Mouse (Mus musculus): ENCODE measurements around the gene Kctd19. TPM values are rescaled to one million over a fixed set of nuclear protein-coding genes. Genes with fewer than 3 reads are reported as not detected.

Gene Kctd19
- total RNA-seq, 2 experiments from 2014 or later: not detected

DNA sequence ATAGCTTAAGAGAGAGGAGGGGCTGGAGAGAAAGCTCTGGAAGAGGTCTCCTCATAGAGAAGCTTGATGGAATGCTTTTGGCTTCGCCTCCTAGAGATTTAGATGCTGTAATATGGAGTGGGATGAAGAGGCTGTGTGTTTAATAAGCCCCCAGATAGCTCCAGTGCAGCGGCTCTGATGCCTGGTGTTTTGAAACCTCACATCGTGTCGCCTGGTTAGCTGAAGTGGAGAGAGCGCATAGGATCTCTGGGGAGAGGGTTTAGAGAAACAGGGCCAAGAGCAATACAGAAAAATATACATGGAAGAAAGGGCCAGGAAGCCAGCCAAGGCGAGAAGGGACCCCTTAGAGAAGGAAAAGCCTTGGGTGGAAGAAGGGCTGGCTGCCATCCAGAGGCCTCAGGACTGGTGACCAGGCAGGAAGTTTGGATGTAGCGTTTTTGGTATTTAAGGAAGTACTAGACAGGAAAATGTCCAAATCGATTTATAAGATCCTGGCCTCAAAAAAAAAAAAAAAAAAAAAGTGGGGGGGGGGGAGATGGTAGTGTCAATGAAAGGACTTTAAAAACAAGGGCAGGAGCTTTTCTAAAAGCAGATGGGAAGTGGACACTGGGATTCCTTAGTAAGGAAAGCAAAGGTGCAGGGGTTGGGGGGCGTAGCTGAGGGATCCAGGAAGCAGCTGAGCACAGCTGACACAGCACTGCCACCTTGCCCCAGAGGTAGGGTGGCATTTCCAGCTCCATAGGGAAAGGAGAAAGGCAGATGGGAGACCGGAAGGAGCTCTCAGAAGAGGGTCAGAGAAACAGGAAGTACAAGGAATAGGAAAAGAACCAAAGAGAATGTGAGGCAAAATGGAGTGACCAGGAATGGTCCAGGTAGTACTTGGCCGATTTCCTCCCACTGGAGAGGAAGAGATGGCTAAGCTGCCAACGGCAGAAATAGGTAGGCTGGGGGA, 51.3 kb downstream of the Kctd19 start:
- DNase-seq (ENCODE audit: extremely low spot score in 1 of 2, low spot score in 1 of 2): no peak

DNA sequence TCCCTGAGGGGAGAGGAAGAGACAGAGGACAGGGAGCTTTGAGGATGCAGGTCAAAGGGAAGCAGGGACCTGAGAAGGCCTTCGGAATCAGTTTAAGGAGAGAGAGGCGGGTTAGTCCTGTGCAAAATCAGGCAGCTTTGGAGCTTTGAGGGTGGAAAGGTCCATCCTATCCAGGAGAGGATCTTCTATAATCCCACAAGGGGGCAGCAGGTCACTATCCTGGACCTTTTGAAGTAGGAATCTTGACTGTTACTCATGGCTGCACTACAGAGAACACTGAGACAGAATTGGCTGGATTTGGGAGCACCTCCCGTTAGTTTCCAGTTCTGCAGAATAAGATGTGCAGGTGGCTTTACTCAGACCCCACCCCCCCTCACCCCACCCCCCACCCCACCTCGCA, 53.7 kb downstream of the Kctd19 start:
- DNase-seq (ENCODE audit: extremely low spot score in 1 of 2, low spot score in 1 of 2): no peak

DNA sequence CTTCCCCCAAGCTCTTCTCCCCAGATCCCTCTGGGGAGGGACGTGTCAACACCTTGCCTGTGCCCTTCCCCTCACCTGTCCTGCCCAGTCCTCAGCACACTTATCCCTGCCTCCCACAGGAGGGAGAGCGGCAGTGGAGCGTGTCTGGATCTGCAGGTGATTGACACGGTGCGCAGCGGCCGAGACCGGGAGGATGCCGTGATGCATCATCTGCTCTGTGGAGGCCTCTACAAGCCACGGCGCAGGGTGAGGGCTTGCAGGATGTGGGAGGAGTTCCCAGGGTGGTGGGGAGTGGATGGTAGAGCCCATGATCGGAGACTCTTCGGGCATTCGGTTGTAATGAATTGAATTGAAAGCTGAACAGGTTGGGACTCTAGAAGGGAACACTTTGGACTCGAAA, 54.1 kb downstream of the Kctd19 start:
- no peak for DNase-seq (ENCODE audit: extremely low spot score in 1 of 2, low spot score in 1 of 2)

DNA sequence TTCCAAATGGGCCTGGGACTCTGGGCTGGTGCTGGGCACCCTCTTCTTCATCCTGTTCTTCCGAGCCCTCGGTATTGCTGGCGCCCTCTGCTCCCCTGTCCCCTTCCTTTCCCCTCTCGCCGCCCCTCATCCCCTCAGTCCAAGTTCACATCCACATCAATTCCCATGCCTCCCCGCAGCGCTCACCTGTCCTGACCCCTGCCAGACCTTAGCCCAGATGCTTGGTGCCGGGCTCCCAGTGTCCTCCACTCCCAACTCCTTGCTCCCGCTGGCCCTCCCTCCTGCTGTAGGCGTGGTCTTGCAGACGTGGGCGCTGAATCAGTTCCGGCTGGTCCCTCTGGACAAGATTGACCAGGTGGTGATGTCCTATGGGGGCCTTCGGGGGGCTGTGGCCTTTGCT, 56.6 kb downstream of the Kctd19 start:
- no peak for DNase-seq (ENCODE audit: extremely low spot score in 1 of 2, low spot score in 1 of 2)

DNA sequence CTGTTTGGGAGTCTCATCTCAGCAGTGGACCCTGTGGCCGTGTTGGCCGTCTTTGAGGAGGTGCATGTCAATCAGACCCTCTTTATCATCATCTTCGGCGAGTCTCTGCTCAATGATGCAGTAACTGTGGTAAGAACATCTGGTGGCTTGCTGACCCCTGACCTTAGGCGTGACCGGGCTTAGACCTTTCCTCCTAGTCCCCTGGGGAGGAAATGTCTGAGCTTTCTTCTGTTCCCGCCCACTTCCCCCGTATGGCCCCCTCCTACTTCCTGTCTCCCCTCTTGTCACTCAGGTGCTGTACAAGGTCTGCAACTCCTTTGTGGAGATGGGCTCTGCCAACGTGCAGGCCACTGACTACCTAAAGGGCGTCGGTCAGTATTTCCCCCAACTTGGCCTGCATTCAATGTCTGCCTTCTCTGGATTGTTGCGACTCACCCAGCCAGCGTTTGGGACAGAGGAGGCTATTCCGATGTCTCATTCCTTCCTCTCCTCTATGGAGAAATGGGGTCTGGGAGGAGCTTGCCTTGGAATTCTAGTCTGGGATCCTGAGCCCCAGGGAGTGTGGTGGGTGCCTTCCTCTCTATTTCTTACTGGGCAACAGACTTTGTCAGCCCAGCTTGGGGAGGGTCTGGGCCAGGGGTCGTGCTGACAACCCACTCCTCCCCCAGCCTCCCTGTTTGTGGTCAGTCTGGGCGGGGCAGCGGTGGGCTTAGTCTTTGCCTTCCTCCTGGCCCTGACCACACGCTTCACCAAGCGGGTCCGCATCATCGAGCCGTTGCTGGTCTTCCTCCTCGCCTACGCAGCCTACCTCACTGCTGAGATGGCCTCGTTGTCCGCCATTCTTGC, 57.9 kb downstream of the Kctd19 start:
- DNase-seq (ENCODE audit: extremely low spot score in 1 of 2, low spot score in 1 of 2): no peak

DNA sequence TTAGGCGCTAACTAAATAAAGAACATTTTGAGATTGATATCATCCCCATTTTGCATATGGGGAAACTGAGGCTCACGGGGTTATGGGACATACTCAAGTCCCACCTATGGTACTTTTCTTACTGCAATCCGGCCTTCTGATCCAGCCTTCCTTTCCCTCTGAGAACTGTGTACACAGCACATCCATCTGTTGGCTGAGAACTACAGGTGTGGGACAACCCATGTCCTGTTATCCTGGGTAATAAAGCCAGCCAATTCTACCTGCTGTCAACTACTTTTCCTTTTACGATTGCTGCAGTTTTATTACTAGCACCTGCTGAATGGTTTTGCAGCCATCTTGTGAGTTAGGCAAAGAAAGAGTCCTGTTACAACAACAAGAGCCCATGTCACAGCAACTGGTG, 58.8 kb downstream of the Kctd19 start:
- no peak for DNase-seq (ENCODE audit: extremely low spot score in 1 of 2, low spot score in 1 of 2)

DNA sequence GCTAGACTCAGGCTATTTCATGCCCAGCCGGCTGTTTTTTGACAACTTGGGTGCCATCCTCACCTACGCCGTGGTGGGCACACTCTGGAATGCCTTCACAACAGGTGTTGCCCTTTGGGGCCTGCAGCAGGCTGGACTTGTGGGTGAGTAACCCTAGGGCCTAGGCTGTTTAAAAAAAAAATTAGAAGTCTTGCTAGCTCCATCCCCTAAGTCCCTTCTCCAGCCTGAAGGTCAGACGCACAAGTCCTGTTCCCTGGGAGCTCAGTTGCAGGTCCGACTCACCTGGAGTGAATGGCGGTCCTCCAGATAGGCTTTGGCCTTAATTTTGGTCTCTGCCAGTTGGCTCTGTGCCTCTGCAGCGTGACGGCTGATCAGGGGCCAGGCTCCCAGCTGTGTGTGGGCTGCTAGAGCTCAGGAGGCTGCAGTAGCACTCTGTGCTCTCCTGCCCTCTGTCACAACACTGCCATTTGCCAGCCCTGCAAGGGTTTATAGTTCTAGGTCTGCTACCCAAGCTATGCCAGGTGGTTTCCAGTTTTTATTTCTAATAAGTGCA, 59.6 kb downstream of the Kctd19 start:
- DNase-seq (ENCODE audit: extremely low spot score in 1 of 2, low spot score in 1 of 2): no peak

DNA sequence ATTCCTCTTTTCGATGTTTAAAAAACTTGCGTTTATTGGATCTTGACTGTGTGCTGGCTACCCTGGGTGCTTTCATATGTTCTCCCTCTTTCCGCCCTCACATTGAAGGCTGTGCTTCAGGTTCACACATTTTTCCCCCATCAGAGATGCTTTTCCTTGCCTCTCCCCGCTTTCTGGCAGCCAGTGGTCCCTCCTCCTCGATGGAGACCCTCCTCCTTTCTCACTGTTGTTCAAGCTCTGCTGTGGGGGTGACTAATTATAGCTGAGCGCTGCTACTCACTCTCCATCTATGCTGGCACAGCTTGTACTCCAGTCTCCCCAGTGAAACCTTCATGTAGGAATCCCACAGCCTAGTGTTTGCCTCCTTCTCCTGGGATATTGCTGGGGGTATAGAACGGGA, 63.1 kb downstream of the Kctd19 start:
- no peak for DNase-seq (ENCODE audit: extremely low spot score in 1 of 2, low spot score in 1 of 2)

DNA sequence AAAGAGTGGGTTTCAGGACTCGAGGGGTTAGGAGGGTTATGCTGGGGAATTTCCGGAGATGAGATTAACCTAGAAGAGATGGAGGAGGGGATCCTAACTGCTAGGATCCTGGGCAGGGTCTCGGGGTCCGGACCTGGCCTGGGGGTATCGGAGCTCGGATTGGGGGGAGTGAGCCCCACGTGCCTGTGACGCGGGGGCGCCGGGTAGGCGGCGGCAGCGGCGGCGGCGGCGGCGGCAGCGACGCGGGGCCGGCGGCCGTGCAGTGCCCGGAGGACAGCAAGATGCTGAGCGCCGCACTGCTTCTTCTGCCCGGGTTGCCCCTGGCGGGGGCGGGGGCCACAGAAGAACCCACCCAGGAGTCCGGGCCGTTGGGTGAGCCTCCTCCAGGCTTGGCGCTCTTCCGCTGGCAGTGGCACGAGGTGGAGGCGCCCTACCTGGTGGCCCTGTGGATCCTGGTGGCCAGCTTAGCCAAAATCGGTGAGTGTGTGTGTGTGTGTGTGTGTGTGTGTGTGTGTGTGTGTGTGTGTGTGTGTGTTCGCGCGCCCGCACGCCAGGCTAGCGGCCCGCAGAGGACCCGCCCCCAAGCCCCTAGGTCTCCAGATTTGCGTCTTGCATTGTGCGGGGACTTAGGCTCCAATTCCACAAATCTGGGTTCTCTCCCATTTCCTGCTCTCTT, 64.1 kb downstream of the Kctd19 start:
- DNase-seq (ENCODE audit: extremely low spot score in 1 of 2, low spot score in 1 of 2): peak in 1 of 2 experiments; percentile 36

DNA sequence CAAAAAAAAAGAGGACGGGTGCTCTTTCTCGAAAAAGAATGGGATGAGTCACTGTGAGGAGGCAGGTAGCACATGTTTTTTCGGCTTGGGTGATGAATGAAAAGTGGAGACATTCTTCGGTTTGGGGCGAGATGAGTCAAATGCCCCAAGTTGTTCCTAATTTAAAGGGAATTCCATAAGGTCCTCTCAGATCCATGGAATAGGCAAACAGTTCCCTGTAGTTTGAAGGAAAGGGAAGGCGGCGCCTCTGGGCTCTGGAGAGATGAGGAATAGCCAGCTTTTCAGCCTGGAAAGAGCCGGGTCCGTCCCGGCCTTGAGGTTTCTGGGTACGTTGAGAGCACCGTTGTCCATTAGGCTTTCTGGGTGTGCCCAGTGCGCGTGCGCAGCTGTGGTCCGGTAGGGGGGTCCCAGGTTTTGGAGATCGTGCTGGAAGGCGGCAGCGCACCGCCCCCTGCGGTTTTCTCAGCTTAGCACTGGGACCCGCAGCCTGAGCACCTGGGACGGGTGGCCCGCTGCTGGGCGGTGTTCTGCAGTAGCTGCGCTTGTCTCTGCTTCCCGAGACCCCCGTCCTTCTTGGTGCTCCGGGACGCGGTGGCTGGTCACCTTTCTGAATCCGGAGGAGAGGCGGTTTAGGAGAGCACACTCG, 64.7 kb downstream of the Kctd19 start, which contains the start of gene Slc9a5:
Slc9a5 (plus strand) TSS at position 394 of the 646 bp plus-strand sequence.
- DNase-seq (ENCODE audit: extremely low spot score in 1 of 2, low spot score in 1 of 2): peak in 1 of 2 experiments; percentile 34

DNA sequence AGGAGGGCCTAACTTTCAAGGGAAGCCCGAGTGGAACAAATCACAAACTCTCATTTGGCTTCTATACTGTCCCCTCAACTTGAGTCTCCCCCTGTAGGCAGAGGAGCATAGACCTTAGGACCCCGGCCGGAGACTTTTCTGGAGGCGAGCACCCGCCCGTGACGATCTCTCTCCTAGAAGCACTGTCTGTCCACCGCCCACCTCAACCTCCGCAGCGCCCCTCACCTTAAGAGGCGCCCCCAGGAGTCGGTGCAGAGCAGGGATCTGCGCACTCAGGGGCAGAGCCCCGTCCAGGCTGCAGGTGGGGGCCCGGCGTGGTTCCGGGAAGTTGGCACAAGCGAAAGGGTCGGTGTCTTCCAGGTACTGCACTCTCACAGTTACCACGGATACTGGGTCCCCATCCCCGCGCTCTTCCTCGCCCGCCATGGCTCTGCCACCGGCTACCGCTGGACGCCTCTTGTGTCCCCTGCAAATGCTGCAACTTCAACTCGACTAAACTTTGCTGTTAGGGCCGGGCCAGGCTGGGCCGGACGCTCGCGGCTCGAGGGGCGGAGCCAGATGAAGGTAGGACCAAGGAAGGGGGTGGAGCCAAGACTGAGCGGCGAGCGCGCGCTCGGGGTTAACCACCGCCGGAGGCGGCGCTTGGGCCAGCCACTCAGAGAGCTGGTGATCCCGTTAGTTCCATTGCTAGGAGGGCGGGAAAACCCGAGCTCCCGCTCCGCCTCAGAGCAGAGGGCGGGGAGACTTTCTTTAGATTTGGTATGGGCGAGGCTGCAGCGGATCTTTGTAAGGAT, 65.7 kb downstream of the Kctd19 start, which contains the start of gene Fhod1:
Fhod1 (minus strand) TSS at position 526 of the 794 bp plus-strand sequence.
- DNase-seq (ENCODE audit: extremely low spot score in 1 of 2, low spot score in 1 of 2): peak; percentile 52 to 63

DNA sequence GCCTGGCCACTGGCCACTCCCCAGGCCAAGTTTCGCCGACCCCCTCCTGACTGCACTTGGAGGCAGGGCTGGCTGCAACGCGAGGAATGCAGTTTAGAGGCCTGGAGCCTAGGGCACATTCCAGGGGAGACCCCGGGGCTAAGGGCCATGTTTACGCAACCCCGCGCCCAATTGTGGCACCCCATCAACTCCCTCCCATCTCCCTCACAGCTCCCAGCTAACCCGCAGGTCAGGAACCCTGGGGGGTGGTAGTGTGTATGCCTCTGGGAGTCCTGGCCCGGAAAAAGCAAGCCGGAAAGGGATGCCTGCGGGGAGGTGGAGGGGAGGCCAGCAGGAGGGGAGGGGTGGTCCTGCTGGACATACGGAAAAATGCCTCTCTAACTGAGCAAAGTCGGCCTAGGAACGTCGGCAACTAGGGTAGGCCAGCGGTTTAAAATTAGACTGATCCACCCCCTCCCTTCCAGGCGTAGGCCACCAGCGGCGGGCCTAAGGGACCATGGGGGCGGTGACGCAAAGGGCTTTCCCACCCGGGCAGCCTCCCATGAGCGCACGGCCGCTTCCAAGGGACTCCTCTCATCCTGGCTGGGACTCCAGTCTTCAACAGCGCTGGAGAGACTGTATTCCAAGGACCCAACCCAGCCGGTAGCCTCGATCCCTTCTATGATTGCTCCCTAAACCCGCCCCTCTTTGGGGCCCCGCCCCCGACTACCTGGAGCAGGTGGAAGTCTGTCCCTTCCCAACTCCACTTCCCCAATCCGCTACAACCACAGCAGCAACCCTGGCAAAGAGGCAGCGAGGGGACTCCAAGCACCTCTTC, 66.5 kb downstream of the Kctd19 start:
- no peak for DNase-seq (ENCODE audit: extremely low spot score in 1 of 2, low spot score in 1 of 2)

DNA sequence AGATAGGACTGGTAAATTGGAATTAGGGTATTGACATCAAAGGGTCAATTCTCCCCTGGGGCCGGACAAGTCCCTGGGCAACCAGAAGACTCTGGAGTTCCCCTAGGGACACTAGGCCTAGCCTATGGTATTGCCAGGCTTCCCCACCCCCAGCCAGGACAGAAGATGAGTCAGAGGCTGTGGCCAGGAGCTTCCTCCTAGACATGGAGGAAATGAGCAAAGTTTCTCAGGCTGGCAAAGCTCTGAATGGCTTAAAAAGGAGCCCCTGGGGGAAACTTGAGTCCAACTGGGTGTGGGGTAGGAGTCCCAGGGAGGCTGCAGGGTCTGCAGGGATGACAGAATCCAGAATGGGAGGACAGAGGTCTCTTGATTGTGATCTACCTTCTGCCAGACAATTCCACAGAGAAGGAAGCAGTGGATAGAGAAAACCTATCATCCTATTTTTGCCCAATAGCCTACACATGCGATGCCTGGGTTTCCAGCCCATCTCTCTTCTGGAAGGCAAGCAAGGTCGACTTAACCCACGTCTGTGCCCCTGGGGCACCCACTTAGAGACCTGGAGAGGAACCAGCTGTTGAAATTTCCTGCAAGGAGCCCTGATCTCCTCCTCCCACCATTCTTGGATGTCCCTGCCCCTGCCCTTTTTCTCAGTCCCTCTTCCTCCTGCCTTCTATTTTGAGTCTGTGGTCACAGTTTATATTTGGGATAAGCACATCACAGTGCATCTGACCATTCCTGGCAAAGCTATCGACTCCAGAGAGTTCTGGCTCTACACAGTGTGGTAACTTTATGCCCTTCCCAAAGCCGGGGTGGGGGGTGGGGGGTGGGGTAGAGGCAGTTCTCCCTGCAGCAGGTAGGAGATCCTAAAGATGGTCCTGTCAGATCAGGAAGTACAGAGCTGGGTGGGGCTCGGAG, 68.0 kb downstream of the Kctd19 start:
- DNase-seq (ENCODE audit: extremely low spot score in 1 of 2, low spot score in 1 of 2): no peak

DNA sequence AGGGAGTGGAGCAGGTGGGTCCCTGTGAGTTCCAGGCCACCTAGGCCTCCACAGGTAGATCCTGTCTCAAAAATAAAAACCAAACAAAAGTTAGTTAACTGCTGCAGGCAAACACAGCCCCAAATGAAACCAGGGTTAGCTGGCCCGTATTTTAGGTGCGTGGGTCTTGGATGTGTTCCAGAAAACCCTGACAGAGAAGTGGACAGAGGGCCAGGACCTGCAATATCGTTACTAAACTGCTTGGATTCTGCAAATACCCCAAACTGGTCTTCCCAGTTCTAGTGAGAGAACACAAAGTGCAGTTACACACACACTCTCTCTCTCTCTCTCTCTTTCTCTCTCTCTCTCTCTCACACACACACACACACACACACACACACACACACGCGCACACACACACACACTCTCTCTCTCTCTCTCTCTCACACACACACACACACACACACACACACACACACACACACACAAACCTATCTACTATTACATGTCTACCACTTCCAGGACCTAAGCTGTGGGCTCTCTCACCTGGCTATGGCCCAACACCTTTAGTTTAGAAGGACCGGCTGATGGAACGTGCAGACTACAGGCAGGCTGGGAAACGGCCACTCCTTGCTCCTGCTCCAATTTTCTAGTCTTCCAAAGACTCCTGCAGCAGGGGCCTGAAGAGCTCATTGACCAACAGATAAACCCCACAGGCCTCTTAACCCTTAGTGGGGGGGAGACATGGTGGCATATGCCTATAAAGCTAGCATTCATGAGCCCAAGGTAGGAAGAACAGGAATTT, 69.3 kb downstream of the Kctd19 start:
- DNase-seq (ENCODE audit: extremely low spot score in 1 of 2, low spot score in 1 of 2): no peak

DNA sequence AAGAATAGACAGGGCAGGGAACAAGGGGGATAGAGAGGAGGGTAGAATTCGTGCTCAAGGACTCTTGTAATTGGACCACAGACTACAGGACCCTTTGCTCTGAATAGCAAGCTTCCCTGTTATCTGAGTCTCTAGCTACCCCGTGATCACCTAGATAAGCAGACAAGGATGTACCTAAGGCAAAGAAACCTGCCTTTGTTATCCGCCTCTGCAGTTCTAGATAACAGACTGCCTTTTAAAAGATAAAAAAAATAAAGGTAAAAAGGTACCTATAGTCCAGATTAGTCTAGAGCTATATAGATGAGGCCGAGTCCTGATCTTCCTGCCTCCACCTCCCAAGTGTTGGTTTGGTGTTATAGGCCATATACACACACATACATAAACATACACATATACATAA, 70.5 kb downstream of the Kctd19 start:
- DNase-seq (ENCODE audit: extremely low spot score in 1 of 2, low spot score in 1 of 2): no peak

DNA sequence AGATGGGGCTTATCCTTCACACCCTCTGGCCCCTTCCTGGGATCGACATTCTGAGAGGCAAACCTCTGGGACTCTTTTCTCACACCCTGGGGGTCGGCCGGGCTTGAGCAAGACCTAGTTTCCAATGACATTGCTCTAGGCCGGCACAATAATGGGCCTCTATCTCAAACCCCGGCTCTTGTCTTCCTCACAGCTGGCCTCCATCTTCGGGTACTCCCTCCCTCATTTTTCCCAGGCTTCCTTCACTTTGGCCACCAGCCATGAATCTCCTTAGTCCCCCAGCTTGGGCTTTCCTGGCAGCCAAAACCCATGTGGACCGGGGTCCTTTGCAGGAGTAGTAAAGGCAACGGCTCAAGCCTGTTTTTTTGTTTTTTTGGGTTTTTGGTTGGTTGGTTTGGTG, 71.9 kb downstream of the Kctd19 start:
- DNase-seq (ENCODE audit: extremely low spot score in 1 of 2, low spot score in 1 of 2): no peak

Data from layer of hippocampus, postnatal 25 days (tissue).